Mouse (Mus musculus): ENCODE measurements around the gene Yes1. TPM values are rescaled to one million over a fixed set of nuclear protein-coding genes. Genes with fewer than 3 reads are reported as not detected.
"Not testable (repeated sequence)": the region's sequence is repeated elsewhere in the genome, so short reads cannot be mapped to it uniquely, and the experiment has no call there.

Yes1 gene
- 10 to 100 TPM; 18.6 to 23.6 TPM for total RNA-seq (2021)
- long read RNA-seq, experiment 1, full-length matches to known transcripts: 14 of 15 reads
- long read RNA-seq, experiment 1, partial matches to known transcripts: 0 of 15 reads
- long read RNA-seq, experiment 1, other reads (novel, unspliced or antisense): 1 of 15 reads
- long read RNA-seq, experiment 2, full-length matches to known transcripts: 12 of 18 reads
- long read RNA-seq, experiment 2, partial matches to known transcripts: 1 of 18 reads
- long read RNA-seq, experiment 2, other reads (novel, unspliced or antisense): 5 of 18 reads

DNA sequence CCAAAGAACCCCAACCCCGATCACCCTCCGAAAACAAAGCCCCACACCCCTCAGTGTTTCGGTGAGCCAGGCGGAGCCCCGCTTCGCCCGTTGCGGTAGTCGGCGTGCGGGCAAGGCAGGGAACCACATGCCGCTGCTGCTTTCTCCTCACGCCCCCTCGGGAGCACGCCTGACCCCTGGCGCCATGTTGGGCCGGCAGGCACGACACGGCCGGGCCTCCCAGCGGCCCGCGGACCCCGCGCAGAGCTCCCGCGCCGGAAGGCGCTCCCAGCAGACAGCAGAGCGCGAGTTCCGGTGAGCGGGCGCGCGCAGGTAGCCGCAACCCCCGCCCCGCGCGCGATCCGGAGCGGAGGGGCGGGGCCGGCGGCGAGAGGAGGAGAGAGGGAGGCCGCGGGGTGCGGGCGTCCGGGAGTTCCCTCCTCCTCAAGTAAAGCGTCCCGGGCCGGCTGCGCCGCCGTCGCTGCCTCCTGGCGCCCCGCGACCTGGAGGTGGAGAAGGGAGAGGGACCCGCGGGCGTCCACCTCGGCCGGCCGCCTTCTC, at the start of gene Yes1:
Yes1 (plus strand) TSS at position 371 of the 540 bp plus-strand sequence.
- DNase-seq: peak; percentile 80

DNA sequence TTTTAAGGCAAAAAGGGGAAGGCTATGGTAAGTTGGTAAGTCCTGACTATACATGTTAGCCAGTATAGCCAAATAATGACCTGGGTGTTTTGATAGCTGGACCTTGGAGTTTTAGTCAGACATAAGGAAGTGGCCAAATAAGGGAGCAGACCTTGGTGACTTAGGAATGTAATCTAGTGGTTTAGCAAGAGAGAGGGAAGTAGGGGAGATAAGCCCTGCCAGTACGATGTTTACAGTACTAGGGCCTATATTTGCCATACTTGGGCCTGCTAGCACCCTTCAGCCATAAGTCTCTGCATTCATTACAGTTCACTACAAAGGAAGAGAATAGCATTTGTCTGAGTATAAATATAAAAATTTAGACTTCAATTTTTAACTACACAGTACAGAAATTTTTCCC, 46.3 kb upstream of the Yes1 start:
- DNase-seq: no peak

DNA sequence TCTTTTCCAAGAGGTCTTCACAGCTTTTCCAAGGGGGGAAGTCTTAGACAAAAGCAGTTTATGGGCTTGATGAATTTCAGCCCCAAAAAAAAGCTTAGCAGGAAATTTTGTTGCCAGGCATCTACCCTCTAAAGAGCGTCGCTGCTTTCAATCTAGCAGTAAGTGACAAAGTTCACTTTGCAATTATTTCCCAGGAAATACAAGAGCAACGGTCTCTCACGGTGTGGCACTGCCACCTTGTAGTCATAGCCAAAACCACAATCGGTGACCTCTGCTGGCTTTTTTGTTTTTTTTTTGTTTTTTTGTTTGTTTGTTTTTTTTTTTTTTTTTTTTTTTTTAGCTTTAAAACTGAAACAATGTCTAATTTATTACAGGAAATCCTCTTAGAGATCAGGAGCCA, 39.2 kb upstream of the Yes1 start:
- no peak for DNase-seq

DNA sequence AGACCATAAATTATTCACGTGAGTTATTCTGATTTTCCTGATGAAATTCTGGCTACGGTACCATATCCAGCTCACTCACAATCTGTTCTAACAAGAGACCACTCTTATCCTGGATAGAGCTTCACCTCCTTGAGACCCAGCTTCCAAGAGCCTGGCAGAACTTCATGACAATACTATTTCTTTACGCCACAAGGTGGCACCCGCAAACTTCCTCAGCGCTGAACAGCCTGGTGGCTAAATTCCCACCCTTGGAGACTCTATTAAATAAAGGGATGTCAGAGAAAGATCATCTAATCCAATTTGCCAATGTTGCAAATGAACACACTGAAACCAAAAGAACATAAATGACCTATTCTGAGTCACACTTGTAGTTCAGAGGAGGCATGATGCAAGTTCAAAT, 22.8 kb upstream of the Yes1 start:
- peak; percentile 52 for DNase-seq

DNA sequence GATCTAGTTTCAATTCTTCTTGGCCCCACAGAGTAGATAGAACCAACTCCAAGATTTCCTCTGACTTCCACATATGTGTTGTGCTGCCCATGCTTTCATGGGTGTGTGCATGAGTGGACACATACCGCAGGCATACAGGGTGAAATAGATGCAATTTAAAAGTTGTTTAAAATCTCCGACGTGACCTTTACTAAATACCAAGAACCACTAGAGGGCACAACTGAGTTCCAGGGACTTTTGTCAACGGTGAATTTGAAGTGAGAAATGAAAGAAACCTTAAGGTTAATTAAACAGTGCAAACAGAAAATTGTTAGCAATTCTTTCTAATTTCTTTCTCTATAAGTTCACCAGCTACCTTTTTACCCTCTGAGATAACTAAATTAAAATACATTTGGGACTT, 17.2 kb upstream of the Yes1 start:
- no peak for DNase-seq

DNA sequence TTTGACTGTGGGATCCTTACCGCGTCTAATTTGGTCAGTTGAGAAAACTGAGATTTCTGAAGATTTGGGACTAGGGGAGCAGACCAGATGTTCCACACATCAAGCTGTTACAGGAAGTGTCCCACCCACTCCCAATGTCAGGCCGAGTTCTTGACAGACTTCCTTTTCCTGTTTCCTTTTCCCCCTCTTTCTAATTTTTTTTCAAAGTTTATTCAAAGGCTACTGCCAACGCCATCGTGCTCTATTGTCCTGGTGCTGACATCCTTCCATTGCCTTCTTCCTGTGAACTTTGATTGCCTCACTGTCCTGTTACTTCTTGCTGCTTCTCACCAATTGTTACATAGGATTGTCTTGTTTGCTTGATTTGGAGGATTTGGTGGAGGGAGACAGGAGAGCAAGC, 16.6 kb upstream of the Yes1 start:
- DNase-seq: no peak

DNA sequence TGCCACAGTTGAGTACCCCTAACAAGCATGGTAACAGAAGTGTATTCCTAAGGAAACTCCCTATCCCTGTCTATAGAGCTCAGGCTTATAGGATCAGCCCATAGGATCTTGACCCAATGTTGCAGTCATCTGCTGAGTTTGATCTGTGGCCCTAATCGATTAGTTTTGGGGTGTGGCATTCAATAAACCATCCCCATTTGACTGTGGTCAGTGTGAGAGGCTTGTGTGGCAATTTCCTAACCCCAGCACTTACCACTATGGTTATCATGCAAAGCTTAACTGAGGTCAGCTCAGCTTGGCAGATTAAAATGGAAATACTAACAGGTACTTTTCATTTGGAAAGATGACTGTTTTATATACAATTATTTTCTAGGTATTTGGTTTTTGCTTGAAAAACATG, 5.1 kb upstream of the Yes1 start:
- DNase-seq: no peak

DNA sequence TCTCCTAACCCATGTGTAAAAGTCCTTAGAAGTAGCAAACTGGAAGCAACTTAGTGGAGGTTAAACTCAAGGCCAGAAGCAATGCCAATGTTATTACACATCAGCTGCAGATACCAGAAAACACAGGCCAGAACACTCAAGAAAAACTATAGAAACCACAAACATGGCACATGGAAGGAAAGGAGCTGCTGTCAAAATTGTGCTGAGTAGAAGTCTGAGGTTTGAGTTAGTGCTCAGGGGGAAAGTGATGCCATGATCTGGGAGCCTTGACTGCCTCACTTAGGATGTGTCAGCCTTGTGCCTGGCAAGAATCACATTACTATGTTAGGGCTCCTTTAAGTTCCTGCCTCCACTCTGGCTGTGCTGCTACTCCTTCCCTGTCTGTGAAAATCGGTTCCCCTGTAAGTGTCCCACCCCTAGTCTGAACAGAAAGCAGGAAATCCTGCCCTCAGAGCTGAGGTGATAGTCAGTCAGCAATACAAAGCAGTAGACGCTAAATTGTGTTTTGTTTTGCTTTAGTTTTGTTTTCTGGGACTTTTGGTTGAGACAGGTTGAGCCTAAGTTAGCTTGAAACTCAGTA, 3.1 kb upstream of the Yes1 start:
- no peak for DNase-seq

DNA sequence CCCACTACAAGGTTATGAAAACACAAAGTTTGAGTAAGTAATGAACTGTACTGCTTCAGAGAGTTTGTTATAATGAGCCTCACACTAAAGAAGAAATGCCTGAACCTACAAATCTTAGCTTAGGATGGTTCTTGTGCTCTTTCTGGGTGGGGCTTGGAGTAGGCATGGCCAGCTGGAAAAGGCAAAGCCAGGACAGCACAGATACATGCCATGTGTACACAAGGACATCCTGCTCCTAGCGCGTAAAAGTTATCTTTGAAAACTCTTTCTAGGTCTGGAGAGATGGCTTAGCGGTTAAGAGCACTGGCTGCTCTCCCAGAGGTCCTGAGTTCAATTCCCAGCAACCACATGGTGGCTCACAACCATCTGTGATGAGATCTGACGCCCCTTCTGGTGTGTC, 2.5 kb upstream of the Yes1 start:
- DNase-seq: no peak

DNA sequence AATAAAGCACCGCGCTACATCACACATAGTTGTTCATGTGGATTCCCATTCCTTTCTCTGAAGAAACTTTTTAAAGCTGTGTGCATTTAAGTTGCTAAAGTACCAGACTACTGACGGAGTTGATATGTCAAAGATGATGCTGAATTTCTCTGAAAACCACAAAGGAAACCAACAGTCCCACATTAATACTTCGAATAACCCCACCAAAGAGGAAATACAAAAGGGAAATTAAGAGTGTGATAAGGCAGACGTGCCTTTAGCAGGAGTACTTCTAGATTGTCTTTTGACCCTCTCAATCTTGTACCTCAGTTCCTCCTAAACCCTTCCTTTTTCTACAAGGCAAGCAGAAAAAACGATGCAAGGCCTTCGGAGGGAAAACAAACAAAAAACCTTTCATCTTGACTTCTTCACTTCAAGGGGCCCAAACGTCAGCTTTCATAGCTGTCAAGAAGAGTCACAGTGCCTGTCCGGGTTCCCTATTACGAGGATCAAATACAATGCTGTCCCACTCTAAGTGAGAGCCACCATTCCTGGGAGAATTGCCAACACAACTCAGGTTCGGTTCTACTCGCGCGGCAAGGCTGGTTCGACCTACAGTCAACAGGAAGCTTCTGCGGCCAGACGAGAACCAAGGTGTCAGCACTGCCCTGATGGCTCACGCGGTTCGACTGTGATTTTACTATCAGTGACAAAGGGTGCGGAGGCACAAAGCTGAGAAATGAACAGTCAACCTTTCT, 739 bp upstream of the Yes1 start:
- DNase-seq: peak; percentile 37

DNA sequence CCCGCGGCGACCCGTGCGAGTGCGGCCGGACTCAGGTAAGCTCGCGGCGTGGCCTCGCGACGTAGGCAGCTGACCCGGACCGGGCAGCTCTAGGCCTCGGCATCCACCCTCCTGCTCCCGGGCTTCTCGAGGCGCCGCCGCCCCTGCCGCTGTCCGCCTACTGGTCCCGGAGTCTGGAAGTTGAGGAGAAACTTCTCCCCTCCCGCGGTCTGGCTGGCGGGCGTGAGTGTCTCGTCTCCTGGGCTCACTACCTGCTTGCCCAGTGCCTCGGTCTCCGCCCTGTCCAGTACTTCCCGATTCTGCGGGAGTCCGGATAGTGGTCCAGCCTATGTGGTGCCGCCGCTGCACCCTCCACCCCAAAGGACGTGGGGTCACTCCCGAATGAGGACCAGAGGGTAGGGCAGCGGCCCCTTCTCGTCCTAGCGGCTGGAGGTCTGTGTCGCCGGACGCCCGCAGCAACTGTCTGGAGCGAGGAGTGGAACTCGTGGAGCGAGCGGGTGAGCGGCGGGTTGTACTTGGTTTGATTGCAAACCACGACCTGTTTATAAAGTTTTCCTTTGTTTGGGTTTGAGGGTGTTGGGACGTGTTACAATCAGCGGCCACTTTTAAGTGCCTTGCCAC, 480 bp downstream of the Yes1 start:
- peak; percentile 44 for DNase-seq

DNA sequence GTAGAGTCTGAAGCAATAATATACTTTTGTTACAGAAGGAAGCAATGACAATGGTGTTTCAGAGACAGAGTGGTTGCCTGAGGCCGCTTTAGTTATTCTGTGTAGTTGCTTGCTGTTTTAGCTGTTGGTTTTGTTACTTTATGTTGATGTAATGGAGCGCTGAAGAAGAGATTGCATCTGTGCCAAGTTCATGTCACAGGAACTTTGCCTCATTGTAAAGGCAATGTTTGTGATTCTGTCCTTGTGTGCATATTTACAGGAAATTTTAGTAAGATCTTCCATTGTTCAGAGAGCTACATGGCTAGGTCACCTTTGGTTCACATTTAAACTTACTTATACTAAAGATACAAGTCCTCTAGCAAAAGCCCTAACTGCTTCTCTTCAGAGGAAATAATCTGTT, 3.3 kb downstream of the Yes1 start:
- no peak for DNase-seq

DNA sequence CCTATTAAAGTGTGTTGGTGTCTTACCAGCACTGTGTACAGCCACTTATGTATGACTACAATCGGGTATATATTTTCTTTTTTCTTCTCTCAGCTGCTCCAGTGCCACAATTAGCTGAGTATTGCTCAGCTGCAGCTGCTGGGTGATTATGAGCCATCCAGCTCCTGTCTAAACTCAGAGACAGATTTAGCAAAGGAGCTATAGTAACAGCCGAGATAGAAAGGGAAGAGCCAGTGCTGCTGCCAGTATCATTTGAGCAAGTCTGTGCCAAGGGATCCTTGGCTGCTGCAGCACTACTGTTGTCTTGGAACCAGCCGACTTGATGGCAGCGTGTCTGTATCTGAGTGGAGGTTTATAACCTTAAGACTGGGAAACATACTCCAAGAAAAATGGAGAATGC, 3.7 kb downstream of the Yes1 start:
- DNase-seq: no peak

DNA sequence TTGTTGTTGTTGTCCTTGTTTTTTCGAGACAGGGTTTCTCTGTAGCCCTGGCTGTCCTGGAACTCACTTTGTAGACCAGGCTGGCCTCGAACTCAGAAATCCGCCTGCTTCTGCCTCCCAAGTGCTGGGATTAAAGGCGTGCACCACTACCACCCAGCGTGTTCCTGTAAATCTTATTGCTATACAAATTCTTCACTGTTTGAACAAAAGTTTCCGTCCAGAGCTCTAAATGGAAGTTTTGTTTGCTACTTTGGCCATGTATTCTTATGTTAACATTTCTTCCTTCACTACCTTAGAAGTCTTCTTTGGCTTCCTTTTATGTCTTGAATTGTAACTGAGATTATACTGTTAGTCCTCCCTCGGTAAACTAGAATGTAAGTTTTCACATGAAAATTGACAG, 5.5 kb downstream of the Yes1 start:
- not testable (repeated sequence) for DNase-seq

DNA sequence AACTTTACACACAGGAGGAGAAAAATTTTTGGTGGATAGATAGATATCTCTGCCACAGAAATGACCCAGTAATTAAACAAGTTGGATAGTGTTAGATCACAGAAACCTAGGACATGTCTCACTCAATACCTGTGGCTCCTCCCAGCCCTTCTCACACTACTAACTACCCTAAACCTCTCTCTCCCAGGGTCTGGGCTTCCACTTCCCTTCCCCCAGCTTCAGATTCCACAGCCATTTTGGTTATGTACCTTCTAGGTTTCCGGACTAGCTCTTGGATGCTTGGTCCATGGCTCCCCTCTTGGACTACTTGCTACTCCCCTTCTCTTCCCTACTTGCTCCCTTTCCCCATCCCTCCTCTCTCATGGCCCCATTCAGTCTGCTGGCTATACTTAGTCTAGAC, 6.9 kb downstream of the Yes1 start:
- no peak for DNase-seq

DNA sequence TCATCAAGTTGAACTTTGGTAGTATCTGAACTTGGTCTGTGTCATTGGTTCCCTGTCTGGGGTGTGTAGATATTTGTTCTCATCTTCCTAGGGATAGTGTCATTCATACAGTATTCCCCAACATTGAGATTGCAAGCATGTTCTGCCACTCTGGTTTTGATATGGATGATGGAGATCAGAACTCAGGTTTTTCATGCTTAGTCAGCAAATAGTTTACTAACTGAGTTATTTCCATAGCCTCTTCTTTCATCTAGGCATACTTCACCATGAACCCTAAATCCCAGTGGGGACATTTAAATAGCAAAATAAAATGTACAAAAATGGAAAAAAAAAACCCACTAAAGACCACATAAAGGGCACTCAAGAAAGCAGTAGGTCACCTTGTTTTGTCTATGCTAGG, 12.7 kb downstream of the Yes1 start:
- DNase-seq: no peak

DNA sequence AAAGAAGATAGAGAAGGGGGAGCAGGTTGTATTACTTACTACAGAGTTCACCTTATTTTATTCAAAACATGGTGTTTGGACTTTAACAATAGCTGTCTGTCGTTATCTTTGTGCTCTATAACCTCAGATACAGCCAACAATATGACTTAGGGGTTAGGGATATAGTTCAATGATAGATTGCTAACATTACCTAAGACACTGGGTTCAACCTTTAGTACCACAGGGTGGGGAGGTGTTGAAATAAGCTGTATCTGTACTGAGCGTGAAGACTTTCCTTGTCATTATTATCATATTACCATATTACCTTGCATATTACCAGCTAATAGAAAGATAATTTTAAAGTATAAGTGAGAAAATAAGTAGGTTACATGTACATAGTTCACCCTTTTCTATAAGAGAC, 13.8 kb downstream of the Yes1 start:
- no peak for DNase-seq

DNA sequence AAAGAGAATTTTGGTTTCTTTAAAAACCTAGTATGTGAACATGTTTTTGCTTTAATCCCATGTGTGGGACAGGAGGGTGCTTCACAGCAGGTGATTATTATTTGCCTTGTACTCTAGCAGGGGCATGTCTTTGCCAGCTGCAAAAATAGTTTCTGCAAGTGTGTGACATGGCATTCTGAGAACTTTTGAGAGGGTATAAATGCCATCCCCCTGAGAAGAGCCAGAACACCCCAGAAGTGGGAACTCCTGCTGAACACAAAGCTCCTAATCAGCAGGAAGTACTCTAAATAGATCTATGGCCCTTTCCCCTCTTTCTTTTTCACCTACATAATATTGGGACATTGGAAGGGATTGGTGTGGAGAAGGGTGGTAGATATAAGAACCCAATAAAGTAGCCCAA, 22.2 kb downstream of the Yes1 start:
- no peak for DNase-seq

DNA sequence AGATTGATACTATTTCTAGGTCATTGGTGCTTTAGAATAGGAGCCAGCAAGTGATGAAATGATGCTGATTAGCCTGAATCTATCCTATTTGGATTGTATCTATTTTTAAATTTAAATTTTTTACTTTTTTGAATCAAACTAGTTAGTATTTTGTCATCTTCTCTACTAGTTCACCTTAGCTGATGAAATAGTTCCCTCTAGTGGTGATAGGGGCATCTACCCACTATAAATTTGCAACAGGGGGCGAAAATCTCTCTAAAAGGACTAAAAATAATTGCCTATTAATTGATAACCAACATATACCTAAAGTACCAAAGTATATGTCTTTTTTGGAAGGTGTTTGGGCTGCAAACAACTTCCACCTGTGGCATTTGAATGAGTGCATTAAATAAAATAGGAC, 46.4 kb downstream of the Yes1 start:
- DNase-seq: no peak

DNA sequence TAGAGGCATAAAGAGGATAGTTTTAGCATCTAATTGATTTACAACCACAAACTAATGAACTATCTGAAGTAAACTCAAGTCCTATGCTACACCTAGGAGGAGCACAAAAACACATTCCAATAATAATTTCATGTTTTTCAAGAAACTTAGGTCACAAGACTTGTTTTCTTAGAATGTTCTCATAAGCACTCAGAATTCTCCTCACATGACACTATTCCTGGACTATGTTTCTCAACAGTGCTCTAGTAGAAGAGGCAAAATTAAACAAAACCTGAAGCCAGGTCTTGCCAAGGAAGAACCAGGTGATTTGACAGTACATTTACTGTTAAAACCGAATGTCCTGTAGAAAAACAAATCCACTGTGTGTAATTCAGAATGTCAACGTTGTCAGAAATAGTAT, 71.5 kb downstream of the Yes1 start:
- DNase-seq: no peak

DNA sequence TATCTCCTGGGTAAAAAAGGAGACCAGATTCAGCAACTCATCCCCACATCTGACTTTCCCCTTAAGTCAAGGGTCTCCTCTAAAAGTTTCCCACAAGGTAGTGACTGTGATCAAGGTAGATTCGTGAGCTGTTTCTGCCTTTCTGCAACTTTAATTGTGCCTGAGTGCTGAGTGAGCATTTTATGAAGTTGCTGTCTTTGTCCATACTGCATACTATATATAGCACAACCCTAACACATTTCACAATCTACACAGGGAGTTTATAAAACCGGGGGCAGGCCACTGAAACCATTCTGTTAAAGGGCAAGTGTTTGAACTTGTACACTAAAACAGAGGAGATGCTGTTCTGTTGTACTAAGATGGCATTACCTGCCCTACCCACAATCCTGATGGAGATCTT, 82.4 kb downstream of the Yes1 start:
- no peak for DNase-seq

DNA sequence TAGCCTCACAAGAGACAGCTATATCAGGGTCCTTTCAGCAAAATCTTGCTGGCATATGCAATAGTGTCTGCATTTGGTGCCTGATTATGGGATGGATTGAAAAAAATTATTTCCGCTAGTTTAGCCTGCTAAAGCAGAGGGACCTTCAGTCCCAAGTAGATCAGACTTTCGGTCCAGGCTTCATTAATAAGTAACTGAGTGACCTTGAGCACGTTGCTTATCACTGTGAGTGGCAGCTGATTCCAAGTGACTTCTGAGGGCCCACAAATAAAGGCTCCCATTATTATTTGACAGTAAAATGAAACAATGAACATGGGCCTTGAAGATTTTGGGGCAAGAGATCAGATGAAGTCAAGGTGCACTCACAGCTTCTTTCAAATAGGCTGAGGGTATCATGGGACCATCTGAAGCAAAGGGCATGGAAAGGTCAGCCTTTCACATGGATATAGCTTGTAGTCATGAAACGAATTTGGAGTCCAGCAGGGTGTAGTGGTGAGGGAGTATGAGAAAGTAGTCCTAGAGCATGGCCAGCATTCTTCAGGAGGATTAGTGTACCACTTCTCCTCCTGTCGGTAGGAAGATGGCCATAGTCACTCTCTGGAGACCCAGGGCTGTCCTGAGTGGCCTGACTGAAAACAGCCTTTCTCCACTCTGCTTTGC, 86.4 kb downstream of the Yes1 start:
- no peak for DNase-seq
